Comparison of ENCODE assay signal across 8 mouse cellular contexts in the genomic region with DNA sequence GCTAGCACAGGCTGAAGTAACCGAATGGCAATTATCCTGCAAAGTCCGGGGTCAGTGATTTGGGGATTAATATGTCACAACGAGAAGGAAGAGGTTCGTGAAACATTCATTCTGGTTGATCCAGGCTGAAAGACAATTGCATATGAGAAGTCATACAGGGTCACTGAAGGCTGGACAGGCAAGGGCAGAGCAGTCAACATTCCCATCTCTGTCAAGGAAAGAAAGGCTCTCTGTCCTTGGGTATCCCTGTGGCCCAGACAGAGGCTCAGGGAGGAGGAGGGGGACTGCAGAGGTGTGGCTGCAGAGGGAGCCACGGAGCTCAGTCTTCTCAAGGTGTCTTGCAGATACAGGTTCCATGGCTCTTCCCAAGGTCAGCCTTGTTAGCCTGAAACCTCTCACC.
DNase-seq lines count a peak whose midpoint lies in the region; ATAC-seq and TF ChIP-seq lines count a peak whose summit lies in the region.
"Had no signal": no experiment of that assay in that cellular context is flagged by ENCODE, and none has a peak within 500 bp of the region (broad histone marks: within the 10 kb centered on the region; RNA-seq: fewer than 3 reads in every experiment).

No protein-coding gene starts in this region.

- TF ChIP-seq POLR2A in lung, adult 2 months (IDR thresholded peaks at IDR 0.05; ENCODE audit: borderline replicate concordance, extremely low read depth, low read depth, low read length): no peak
- no peak for TF ChIP-seq POLR2A in kidney, adult 2 months (IDR thresholded peaks at IDR 0.05; ENCODE audit: low read depth, low read length)

- no peak for ATAC-seq in neural tube, embryonic 12.5 days (ENCODE audit: low FRiP score, low read depth)
- ATAC-seq in monocyte, adult 5-6 weeks (replicated peaks; ENCODE audit: insufficient number of reproducible peaks, low FRiP score, low TSS enrichment, poor library complexity, severe bottlenecking): no peak

- H3K36me3 ChIP-seq in hindbrain, embryonic 10.5 days: no peaks in the 10 kb centered on the region
- no peaks in the 10 kb centered on the region for H3K36me3 ChIP-seq in kidney, adult 2 months (ENCODE audit: control insufficient read depth, insufficient read depth, low read length)
- no peaks in the 10 kb centered on the region for H3K36me3 ChIP-seq in neural tube, embryonic 12.5 days

- no peak for TF ChIP-seq CTCF in lung, adult 2 months (IDR thresholded peaks at IDR 0.05; ENCODE audit: insufficient read depth, low read length)
- no peak for TF ChIP-seq CTCF in kidney, adult 2 months (conservative IDR thresholded peaks at IDR 0.05; ENCODE audit: insufficient read depth, insufficient read length, low read depth, low read length)

- H3K4me3 ChIP-seq in lung, adult 2 months (replicated peaks; ENCODE audit: extremely low read depth, low read depth, low read length): no peak overlapping the region
- H3K4me3 ChIP-seq in hindbrain, embryonic 10.5 days: no peak overlapping the region
- no peak overlapping the region for H3K4me3 ChIP-seq in kidney, adult 2 months (ENCODE audit: insufficient read depth, low read depth, low read length)
- H3K4me3 ChIP-seq in neural tube, embryonic 12.5 days: no peak overlapping the region

- H3K4me1 ChIP-seq in lung, adult 2 months (ENCODE audit: control insufficient read depth, insufficient read depth, low read length): peaks cover 52% of the 10 kb centered on the region
- H3K4me1 ChIP-seq in hindbrain, embryonic 10.5 days (replicated peaks): peaks cover 76% of the 10 kb centered on the region
- peaks cover 54% of the 10 kb centered on the region for H3K4me1 ChIP-seq in kidney, adult 2 months (ENCODE audit: control insufficient read depth, insufficient read depth, low read length)
- H3K4me1 ChIP-seq in neural tube, embryonic 12.5 days: peaks cover 76% of the 10 kb centered on the region

- peak overlapping the region; percentile 86 for H3K27ac ChIP-seq in hindbrain, embryonic 10.5 days
- H3K27ac ChIP-seq in kidney, adult 2 months (ENCODE audit: insufficient read depth, low read depth, low read length): peak overlapping the region; percentile 61
- peak overlapping the region; percentile 53; the same call in 1 of the 2 replicates for H3K27ac ChIP-seq in neural tube, embryonic 12.5 days
- H3K27ac ChIP-seq: macrophage had no signal

- 46% methylated on average over 5 of the region's 5 CpGs for WGBS in lung, adult 2 months
- WGBS in hindbrain, embryonic 10.5 days: 53% methylated on average over 5 of the region's 5 CpGs
- WGBS in kidney, adult 2 months: 45% methylated on average over 5 of the region's 5 CpGs
- 67% methylated on average over 5 of the region's 5 CpGs for WGBS in neural tube, embryonic 12.5 days

- DNase-seq in lung, adult 2 months: peak; percentile 40
- DNase-seq in lung, postnatal 25 days (ENCODE audit: low spot score): no peak
- DNase-seq in hindbrain, embryonic 10.5 days (ENCODE audit: low spot score): no peak
- DNase-seq in kidney, adult 2 months: peak; percentile 83
- no peak for DNase-seq in urinary bladder, postnatal 36 days (ENCODE audit: low spot score in 2 of 2)

- no peak overlapping the region for H3K4me2 ChIP-seq in neural tube, embryonic 12.5 days (replicated peaks)

- H3K9ac ChIP-seq in neural tube, embryonic 12.5 days: no peak overlapping the region

- no peaks in the 10 kb centered on the region for H3K9me3 ChIP-seq in hindbrain, embryonic 10.5 days
- no peaks in the 10 kb centered on the region for H3K9me3 ChIP-seq in neural tube, embryonic 12.5 days

- no peaks in the 10 kb centered on the region for H3K27me3 ChIP-seq in hindbrain, embryonic 10.5 days (ENCODE audit: insufficient read depth, poor library complexity, severe bottlenecking)
- H3K27me3 ChIP-seq in kidney, adult 2 months (replicated peaks; ENCODE audit: control insufficient read depth, insufficient read depth, low read length): no peaks in the 10 kb centered on the region
- no peaks in the 10 kb centered on the region for H3K27me3 ChIP-seq in neural tube, embryonic 12.5 days (replicated peaks)

Comparison
In these comparisons a context has a peak if more than half of its experiments do, and no peak if none do; other contexts are left out.
1. DNase-seq: peak in lung, adult 2 months (single experiment) and kidney, adult 2 months (single experiment); none in lung, postnatal 25 days (single experiment), hindbrain, embryonic 10.5 days (single experiment) and urinary bladder, postnatal 36 days (0 of 2).
2. Peak in every context shown above with its lines, with median percentiles within 50 percentile points of each other: H3K27ac ChIP-seq.